Mouse (Mus musculus): ENCODE results near the gene Iqgap2.

DNA sequence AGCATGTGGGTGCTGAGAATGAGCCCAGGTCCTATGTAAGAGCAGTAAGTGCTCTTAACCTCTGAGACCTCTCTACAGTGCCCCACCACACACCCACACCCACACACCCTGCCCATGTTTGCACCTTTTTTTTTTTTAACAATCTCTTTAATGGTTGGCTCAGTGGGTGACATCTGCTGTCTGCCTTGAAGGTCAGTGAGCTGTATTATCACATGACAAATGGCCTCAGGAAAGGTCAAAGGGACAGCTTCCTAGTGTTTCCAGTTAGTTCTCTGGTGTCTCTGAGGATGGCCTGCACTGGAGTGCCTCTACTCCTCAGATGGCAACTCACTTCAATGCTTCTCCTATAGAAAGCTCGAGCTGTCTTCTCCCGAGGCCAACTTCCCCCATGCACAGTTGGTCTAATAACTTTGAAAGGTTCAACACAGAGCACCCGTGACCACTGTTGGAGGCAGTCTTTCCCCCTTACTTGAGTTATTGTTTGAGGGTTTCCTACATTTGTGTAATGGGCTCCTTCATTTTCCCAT, 291.8 kb downstream of the Iqgap2 start:
- TF ChIP-seq GATA1 (IDR thresholded peaks at IDR 0.05; ENCODE audit: borderline replicate concordance, low read length): no peak
- no peak for TF ChIP-seq FLI1 (IDR thresholded peaks at IDR 0.05; ENCODE audit: low read length)

All from megakaryocyte, embryonic 14.5 days (primary cell).